Mouse (Mus musculus) forebrain, embryonic 14.5 days (tissue): ENCODE measurements around the gene Ankdd1b. TPM values are rescaled to one million over a fixed set of nuclear protein-coding genes. Genes with fewer than 3 reads are reported as not detected.

Source experiments
- ATAC-seq: fragments of 200-750 bp; cut with Nextera tagmentation; 2 replicates; pipeline ENCODE4 v1.8.0; 2017; ENCODE audit warnings: mild to moderate bottlenecking, moderate library complexity
- DNase-seq: peaks from one replicate; pipeline ENCODE4 v3.0.0-alpha.2; 2015; ENCODE audit warnings: low spot score
- H3K27ac ChIP-seq: fragments of 300-500 bp; sonication (generic); 2 replicates; pipeline ENCODE4 v1.5.1; 2014; ENCODE audit warnings: low read depth, mild to moderate bottlenecking, control low read depth, low read length, moderate library complexity
- H3K27me3 ChIP-seq: fragments of 300-500 bp; sonication (generic); replicated peaks from 2 replicates; pipeline ENCODE4 v1.6.1; 2014; ENCODE audit warnings: low read length, control low read depth, mixed read lengths; ENCODE audit not compliant: control insufficient read depth, insufficient read depth
- H3K36me3 ChIP-seq: fragments of 300-500 bp; sonication (generic); 2 replicates; pipeline ENCODE4 v1.6.1; 2014; ENCODE audit warnings: low read length, control low read depth; ENCODE audit not compliant: control insufficient read depth, insufficient read depth
- H3K4me1 ChIP-seq: fragments of 300-500 bp; sonication (generic); 2 replicates; pipeline ENCODE4 v1.6.1; 2014; ENCODE audit warnings: antibody characterized with exemption, low read length, control low read depth; ENCODE audit not compliant: control insufficient read depth, insufficient read depth
- H3K4me2 ChIP-seq: fragments of 300-500 bp; sonication (generic); 2 replicates; pipeline ENCODE4 v1.6.1; 2014; ENCODE audit warnings: mild to moderate bottlenecking, control low read depth, low read length
- H3K4me3 ChIP-seq: fragments of 300-500 bp; sonication (generic); 2 replicates; pipeline ENCODE4 v1.5.1; 2014; ENCODE audit warnings: low read depth, low read length, control low read depth
- H3K9ac ChIP-seq: fragments of 300-500 bp; sonication (generic); 2 replicates; pipeline ENCODE4 v1.6.1; 2014; ENCODE audit warnings: mild to moderate bottlenecking, low read length, control low read depth, moderate library complexity
- H3K9me3 ChIP-seq: fragments of 300-500 bp; sonication (generic); replicated peaks from 2 replicates; pipeline ENCODE4 v1.6.1; 2016; ENCODE audit warnings: low read length, control low read depth, mixed read lengths; ENCODE audit not compliant: control insufficient read depth
- WGBS: fragments of 180-500 bp; shearing (Covaris S2); extraction: QIAGEN DNeasy Blood & Tissue Kit; methylation state at CpG from one replicate; pipeline ENCODE4 v1.1.7; 2014; 5-methylcytosine and 5-hydroxymethylcytosine counted together
- polyA plus RNA-seq: library from polyadenylated mRNA; unstranded; fragments of >200 nt; fragmentation: Nextera tagmentation; extraction: Ambion mirVana; gene quantifications from 2 replicates; pipeline ENCODE4 v1.2.1, GENCODE M21; 2014

Gene Ankdd1b
- polyA plus RNA-seq, 1 experiment from 2014 or later, result not detected

DNA sequence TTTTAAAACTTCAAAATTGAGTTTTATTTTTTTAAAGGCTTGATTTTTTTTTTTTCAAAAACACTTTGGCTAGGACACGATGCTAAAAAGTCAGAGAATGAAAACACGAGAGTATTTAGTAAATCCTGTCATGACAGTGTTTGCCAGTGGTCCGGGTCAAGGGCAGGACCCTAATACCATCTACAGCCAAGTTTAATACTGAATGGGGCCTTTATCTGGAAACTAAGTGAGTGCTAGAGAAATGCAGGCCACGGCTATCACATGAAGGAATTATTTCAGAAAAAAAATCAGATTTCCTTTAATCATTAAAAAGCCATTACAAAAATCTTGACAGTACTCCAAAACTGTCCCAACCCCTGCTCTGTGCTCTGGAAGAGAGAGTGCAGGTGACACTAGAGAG, 34.7 kb upstream of the Ankdd1b start:
- no peak for ATAC-seq
- Histone ChIP-seq H3K4me1 (no peaks in the 10 kb centered on the region), H3K27ac (no peak overlapping the region), H3K9ac (no peak overlapping the region), H3K36me3 (no peaks in the 10 kb centered on the region), H3K9me3 (no peaks in the 10 kb centered on the region), H3K4me3 (no peak overlapping the region), H3K27me3 (no peaks in the 10 kb centered on the region), H3K4me2 (no peak overlapping the region)
- DNase-seq, result no peak
- 89% methylated on average over 4 of the region's 4 CpGs for WGBS

DNA sequence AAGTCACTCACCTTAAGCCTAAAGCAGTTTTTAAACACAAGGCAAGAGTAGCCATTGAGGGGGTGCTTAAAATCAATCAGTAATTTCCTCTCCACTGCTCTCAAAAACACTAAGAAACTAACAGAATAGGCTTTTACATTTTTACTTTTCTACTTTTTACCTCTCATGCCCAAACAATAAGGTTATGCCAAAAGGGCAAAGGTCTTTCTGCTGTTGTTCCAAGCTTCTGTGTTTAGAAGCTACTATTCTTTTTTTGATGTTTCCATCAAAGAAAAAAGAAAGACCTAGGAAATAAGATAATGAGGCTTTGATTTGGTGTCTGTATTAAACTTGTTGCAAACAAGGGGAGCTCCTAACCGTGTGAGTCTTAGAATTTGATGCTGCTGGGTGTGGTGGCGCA, 28.9 kb upstream of the Ankdd1b start:
- H3K27ac ChIP-seq, result no peak overlapping the region
- DNase-seq (no peak), ATAC-seq (no peak)
- H3K36me3 ChIP-seq, result no peaks in the 10 kb centered on the region
- no peaks in the 10 kb centered on the region for H3K27me3 ChIP-seq
- no peaks in the 10 kb centered on the region for H3K4me1 ChIP-seq
- no peak overlapping the region for H3K4me2 ChIP-seq
- WGBS, result 82% methylated on average over 2 of the region's 2 CpGs
- no peak overlapping the region for H3K9ac ChIP-seq
- no peak overlapping the region for H3K4me3 ChIP-seq
- H3K9me3 ChIP-seq, result no peaks in the 10 kb centered on the region

DNA sequence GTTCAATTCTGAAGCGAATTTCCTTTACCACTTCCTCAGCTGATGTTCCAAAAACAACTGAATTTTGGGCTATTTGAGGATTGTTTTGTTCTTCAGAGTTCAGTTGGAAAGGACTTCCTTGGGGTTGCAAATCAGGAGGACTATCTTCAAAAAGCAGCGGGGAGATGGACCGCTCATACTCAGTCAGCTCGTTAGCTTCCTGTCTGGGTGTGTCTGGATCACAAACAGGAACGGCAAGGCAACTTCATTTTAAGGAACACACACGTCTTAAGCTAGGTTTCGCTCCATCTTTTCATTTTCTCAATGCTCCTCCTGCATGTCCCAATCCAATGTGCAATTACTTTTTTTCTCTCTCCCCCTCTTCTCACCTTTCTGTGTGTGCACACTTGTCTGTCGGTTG, 25.6 kb upstream of the Ankdd1b start:
- H3K27ac ChIP-seq, result no peak overlapping the region
- H3K36me3 ChIP-seq, result no peaks in the 10 kb centered on the region
- H3K9ac ChIP-seq, result no peak overlapping the region
- no peak for ATAC-seq
- WGBS, result 82% methylated on average over 8 of the region's 8 CpGs
- no peaks in the 10 kb centered on the region for H3K27me3 ChIP-seq
- H3K4me3 ChIP-seq, result no peak overlapping the region
- no peak for DNase-seq
- H3K4me1 ChIP-seq, result no peaks in the 10 kb centered on the region
- no peak overlapping the region for H3K4me2 ChIP-seq
- no peaks in the 10 kb centered on the region for H3K9me3 ChIP-seq

DNA sequence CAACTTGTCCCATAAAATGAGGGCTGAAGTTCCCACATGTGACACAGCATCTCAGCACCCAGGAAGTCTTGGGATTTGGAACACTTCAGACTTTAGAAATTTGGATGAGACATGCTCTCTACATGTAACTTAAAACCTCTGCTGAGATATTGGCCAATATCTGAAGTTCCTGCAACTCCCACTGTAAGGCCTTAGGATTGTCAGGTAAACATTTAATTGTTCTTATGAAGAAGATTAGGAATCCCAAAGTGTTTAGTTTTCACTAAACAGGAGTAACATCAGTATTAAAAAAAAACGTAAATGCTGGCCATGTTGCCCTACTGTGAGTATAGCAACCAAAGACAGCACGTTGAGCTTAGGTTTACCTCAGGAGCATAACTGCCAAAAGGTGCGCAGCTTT, 19.4 kb upstream of the Ankdd1b start, which contains the start of gene Gm17622:
TSS of gene Gm17622 (plus strand) at position 301 of the 400 bp plus-strand sequence.
- Histone ChIP-seq H3K27me3 (no peaks in the 10 kb centered on the region), H3K9ac (no peak within 1 kb of the TSS), H3K9me3 (no peaks in the 10 kb centered on the region), H3K27ac (no peak within 1 kb of the TSS), H3K36me3 (0 out of 2 replicates have a peak, but pooled peaks cover 5% of the 10 kb centered on the region), H3K4me2 (no peak within 1 kb of the TSS), H3K4me3 (no peak within 1 kb of the TSS), H3K4me1 (no peaks in the 10 kb centered on the region)
- no peak for ATAC-seq
- DNase-seq, result no peak
- WGBS, result 90% methylated on average over 3 of the region's 3 CpGs

GRCm38 (mm10) chr13:96487968-96488367, 17.0 kb upstream of the Ankdd1b start:
- ATAC-seq (no peak), DNase-seq (no peak)
- Histone ChIP-seq H3K9me3 (no peaks in the 10 kb centered on the region), H3K4me2 (no peak overlapping the region), H3K4me1 (no peaks in the 10 kb centered on the region), H3K36me3 (0 out of 2 replicates have a peak, but pooled peaks cover 5% of the 10 kb centered on the region), H3K4me3 (no peak overlapping the region), H3K9ac (no peak overlapping the region), H3K27me3 (no peaks in the 10 kb centered on the region), H3K27ac (no peak overlapping the region)
- 94% methylated on average over 6 of the region's 6 CpGs for WGBS

GRCm38 (mm10) chr13:96487230-96487629, 16.2 kb upstream of the Ankdd1b start:
- ATAC-seq (no peak), DNase-seq (no peak)
- no peak overlapping the region for H3K4me3 ChIP-seq
- H3K27ac ChIP-seq, result no peak overlapping the region
- H3K4me2 ChIP-seq, result no peak overlapping the region
- no peaks in the 10 kb centered on the region for H3K27me3 ChIP-seq
- H3K36me3 ChIP-seq, result 0 out of 2 replicates have a peak, but pooled peaks cover 5% of the 10 kb centered on the region
- no peaks in the 10 kb centered on the region for H3K4me1 ChIP-seq
- no peak overlapping the region for H3K9ac ChIP-seq
- H3K9me3 ChIP-seq, result no peaks in the 10 kb centered on the region
- 96% methylated on average over 6 of the region's 6 CpGs for WGBS

GRCm38 (mm10) chr13:96478991-96479390, 8.0 kb upstream of the Ankdd1b start:
- H3K27ac ChIP-seq, result no peak overlapping the region
- 98% methylated on average over 1 of the region's 1 CpGs for WGBS

DNA sequence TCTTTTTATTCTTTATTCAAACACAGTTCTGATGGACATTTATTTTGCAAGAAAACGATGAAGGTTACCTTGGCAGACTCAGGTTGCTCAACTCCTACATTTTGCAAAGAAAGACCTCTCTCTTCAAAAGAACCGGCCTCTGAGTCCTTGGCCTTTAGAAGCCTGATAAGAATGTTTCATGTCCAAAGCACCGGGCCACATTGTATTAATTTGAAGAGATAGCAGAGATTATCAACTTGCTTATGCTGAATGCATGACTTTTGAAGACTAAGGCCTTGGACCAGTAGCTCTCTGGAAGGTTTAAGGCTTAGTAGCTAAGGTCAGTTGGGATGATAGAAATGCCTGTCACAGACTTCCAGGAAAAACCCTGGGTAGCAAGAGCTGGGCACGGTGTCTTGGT, 6.2 kb upstream of the Ankdd1b start:
- Histone ChIP-seq H3K4me2 (no peak overlapping the region), H3K27ac (no peak overlapping the region), H3K9me3 (no peaks in the 10 kb centered on the region), H3K9ac (no peak overlapping the region), H3K4me3 (no peak overlapping the region), H3K36me3 (no peaks in the 10 kb centered on the region), H3K27me3 (no peaks in the 10 kb centered on the region), H3K4me1 (no peaks in the 10 kb centered on the region)
- DNase-seq (no peak), ATAC-seq (no peak)
- 93% methylated on average over 4 of the region's 4 CpGs for WGBS

More at GRCm38 (mm10) chr13:96478991-96479390, 8.0 kb upstream of the Ankdd1b start:
- ATAC-seq, result no peak
- no peak for DNase-seq
- no peaks in the 10 kb centered on the region for H3K4me1 ChIP-seq
- H3K36me3 ChIP-seq, result no peaks in the 10 kb centered on the region
- no peak overlapping the region for H3K4me2 ChIP-seq
- H3K4me3 ChIP-seq, result no peak overlapping the region
- H3K27me3 ChIP-seq, result no peaks in the 10 kb centered on the region
- no peak overlapping the region for H3K9ac ChIP-seq
- no peaks in the 10 kb centered on the region for H3K9me3 ChIP-seq

- no peak overlapping the region for H3K9ac ChIP-seq
- WGBS, result 90% methylated on average over 6 of the region's 6 CpGs
- H3K4me3 ChIP-seq, result no peak overlapping the region
- no peak overlapping the region for H3K27ac ChIP-seq
- H3K36me3 ChIP-seq, result no peaks in the 10 kb centered on the region
- H3K27me3 ChIP-seq, result no peaks in the 10 kb centered on the region
- no peak for DNase-seq
- no peak overlapping the region for H3K4me2 ChIP-seq
- no peak for ATAC-seq
- no peaks in the 10 kb centered on the region for H3K4me1 ChIP-seq
- H3K9me3 ChIP-seq, result no peaks in the 10 kb centered on the region
Measured at GRCm38 (mm10) chr13:96470556-96470955, 442 bp downstream of the Ankdd1b start.
